Mouse (Mus musculus) cerebellum, adult 8-10 months (tissue): ENCODE measurements around the gene Stim2.

Experiments
- DNase-seq: peaks from one replicate; pipeline ENCODE4 v3.0.0; 2022

Gene Stim2

GRCm38 (mm10) chr5:53996822-53997221 is 1.5 kb upstream of the Stim2 start:
- DNase-seq, result no peak

- DNase-seq, result peak; percentile 75
Measured at GRCm38 (mm10) chr5:53998743-53999460, 603 bp downstream of the Stim2 start.

GRCm38 (mm10) chr5:53999461-53999770 is 1.1 kb downstream of the Stim2 start:
- DNase-seq, result no peak

GRCm38 (mm10) chr5:53999831-54000230 is 1.5 kb downstream of the Stim2 start:
- DNase-seq, result no peak

- no peak for DNase-seq
Measured at GRCm38 (mm10) chr5:54001021-54001420, 2.7 kb downstream of the Stim2 start.

GRCm38 (mm10) chr5:54005111-54005864 is 7.0 kb downstream of the Stim2 start:
- no peak for DNase-seq

- DNase-seq, result no peak
Measured at GRCm38 (mm10) chr5:54005865-54006225, 7.5 kb downstream of the Stim2 start.

- no peak for DNase-seq
Measured at GRCm38 (mm10) chr5:54006845-54007244, 8.5 kb downstream of the Stim2 start.

- no peak for DNase-seq
Measured at GRCm38 (mm10) chr5:54007617-54008016, 9.3 kb downstream of the Stim2 start.

- DNase-seq, result no peak
Measured at GRCm38 (mm10) chr5:54013271-54013670, 15.0 kb downstream of the Stim2 start.

GRCm38 (mm10) chr5:54017143-54017542 is 18.8 kb downstream of the Stim2 start:
- DNase-seq, result no peak

GRCm38 (mm10) chr5:54018856-54019255 is 20.6 kb downstream of the Stim2 start:
- DNase-seq, result no peak

GRCm38 (mm10) chr5:54019546-54019945 is 21.2 kb downstream of the Stim2 start:
- DNase-seq, result no peak

- no peak for DNase-seq
Measured at GRCm38 (mm10) chr5:54024610-54025009, 26.3 kb downstream of the Stim2 start.

GRCm38 (mm10) chr5:54025630-54026029 is 27.3 kb downstream of the Stim2 start:
- no peak for DNase-seq

GRCm38 (mm10) chr5:54033217-54033616 is 34.9 kb downstream of the Stim2 start:
- no peak for DNase-seq

GRCm38 (mm10) chr5:54034680-54035079 is 36.4 kb downstream of the Stim2 start:
- DNase-seq, result no peak

GRCm38 (mm10) chr5:54038615-54039014 is 40.3 kb downstream of the Stim2 start:
- no peak for DNase-seq

- no peak for DNase-seq
Measured at GRCm38 (mm10) chr5:54040527-54040926, 42.2 kb downstream of the Stim2 start.

GRCm38 (mm10) chr5:54042013-54042412 is 43.7 kb downstream of the Stim2 start:
- no peak for DNase-seq

- no peak for DNase-seq
Measured at GRCm38 (mm10) chr5:54045523-54045922, 47.2 kb downstream of the Stim2 start.

- DNase-seq, result no peak
Measured at GRCm38 (mm10) chr5:54046432-54046831, 48.1 kb downstream of the Stim2 start.

GRCm38 (mm10) chr5:54049145-54049733 is 50.9 kb downstream of the Stim2 start:
- DNase-seq, result no peak

GRCm38 (mm10) chr5:54049940-54050339 is 51.6 kb downstream of the Stim2 start:
- no peak for DNase-seq
